Mouse (Mus musculus) forebrain, embryonic 13.5 days (tissue): Measurements from ENCODE around the gene Acot6. TPM values are rescaled to one million over a fixed set of nuclear protein-coding genes. Genes with fewer than 3 reads are reported as not detected.
A peak's percentile ranks its signal among the peaks of the same experiment; 100 is the strongest.
"Not testable (repeated sequence)": the region's sequence is repeated elsewhere in the genome, so short reads cannot be mapped to it uniquely, and the experiment has no call there.

Source experiments
- ATAC-seq: fragments of 200-750 bp; cut with Nextera tagmentation; 2 replicates; pipeline ENCODE4 v1.8.0; 2017
- H3K27ac ChIP-seq: fragments of 300-500 bp; sonication (generic); 2 replicates; pipeline ENCODE4 v1.5.1; 2015; ENCODE audit warnings: inconsistent platforms, mild to moderate bottlenecking, moderate library complexity
- H3K27me3 ChIP-seq: fragments of 300-500 bp; sonication (generic); 2 replicates; pipeline ENCODE4 v1.6.1; 2015; ENCODE audit warnings: mild to moderate bottlenecking, inconsistent platforms
- H3K36me3 ChIP-seq: fragments of 300-500 bp; sonication (generic); 2 replicates; pipeline ENCODE4 v1.6.1; 2015; ENCODE audit warnings: mild to moderate bottlenecking, inconsistent platforms; ENCODE audit not compliant: poor library complexity, severe bottlenecking
- H3K4me1 ChIP-seq: fragments of 300-500 bp; sonication (generic); 2 replicates; pipeline ENCODE4 v1.6.1; 2015; ENCODE audit warnings: inconsistent platforms
- H3K4me2 ChIP-seq: fragments of 300-500 bp; sonication (generic); 2 replicates; pipeline ENCODE4 v1.6.1; 2015; ENCODE audit warnings: inconsistent platforms, mild to moderate bottlenecking, moderate library complexity
- H3K4me3 ChIP-seq: fragments of 300-500 bp; sonication (generic); 2 replicates; pipeline ENCODE4 v1.5.1; 2015; ENCODE audit warnings: mild to moderate bottlenecking, inconsistent platforms
- H3K9ac ChIP-seq: fragments of 300-500 bp; sonication (generic); 2 replicates; pipeline ENCODE4 v1.6.1; 2015; ENCODE audit warnings: mild to moderate bottlenecking, inconsistent platforms
- H3K9me3 ChIP-seq: fragments of 300-500 bp; sonication (generic); replicated peaks from 2 replicates; pipeline ENCODE4 v1.6.1; 2016; ENCODE audit warnings: inconsistent platforms
- WGBS: fragments of 180-500 bp; shearing (Covaris S2); methylation state at CpG from one replicate; pipeline ENCODE4 v1.1.7; 2015; 5-methylcytosine and 5-hydroxymethylcytosine counted together
- polyA plus RNA-seq: library from polyadenylated mRNA; unstranded; fragments of >200 nt; fragmentation: Nextera tagmentation; extraction: Ambion mirVana; gene quantifications from 2 replicates; pipeline ENCODE4 v1.2.1, GENCODE M21; 2015

Acot6 gene
- polyA plus RNA-seq = 0.84 and 0.99 TPM in 2 replicates

DNA sequence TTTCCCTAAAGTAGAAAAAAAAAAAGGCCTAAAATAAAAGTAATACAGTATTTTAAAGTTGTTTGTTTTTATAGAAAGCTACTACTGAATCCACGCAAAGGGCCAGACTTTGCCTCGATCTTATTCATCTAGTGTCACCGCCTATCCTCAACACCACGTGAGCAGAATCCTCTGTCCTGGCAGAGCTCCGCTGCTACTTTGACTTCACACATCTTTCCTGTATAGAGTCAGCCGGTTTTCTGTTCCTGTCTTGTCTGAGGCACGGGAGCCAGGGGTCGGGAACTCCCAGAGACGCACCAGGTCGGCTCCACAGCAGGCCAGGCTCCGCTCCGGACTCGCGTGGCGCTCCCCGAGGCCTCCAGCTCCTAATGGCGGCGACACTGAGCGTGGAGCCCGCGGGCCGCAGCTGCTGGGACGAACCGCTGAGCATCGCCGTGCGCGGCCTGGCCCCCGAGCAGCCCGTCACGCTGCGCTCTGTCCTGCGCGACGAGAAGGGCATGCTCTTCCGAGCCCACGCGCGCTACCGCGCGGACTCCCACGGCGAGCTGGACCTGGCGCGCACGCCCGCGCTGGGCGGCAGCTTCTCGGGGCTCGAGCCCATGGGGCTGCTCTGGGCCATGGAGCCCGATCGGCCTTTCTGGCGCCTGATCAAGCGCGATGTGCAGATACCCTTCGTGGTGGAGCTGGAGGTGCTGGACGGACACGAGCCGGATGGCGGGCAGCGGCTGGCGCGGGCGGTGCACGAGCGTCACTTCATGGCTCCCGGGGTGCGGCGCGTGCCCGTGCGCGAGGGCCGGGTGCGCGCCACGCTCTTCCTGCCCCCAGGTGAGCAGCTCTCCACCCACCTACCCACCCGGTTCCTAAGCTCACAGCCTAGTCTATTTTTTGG is at the start of gene Acot6:
TSS of gene Acot6 (plus strand) at position 51 of the 889 bp plus-strand sequence.
- Histone ChIP-seq H3K9ac (peak within 1 kb of the TSS; percentile 75), H3K4me3 (peak within 1 kb of the TSS; percentile 54), H3K4me2 (peak within 1 kb of the TSS; percentile 78)
- peak; percentile 74 for ATAC-seq
- H3K9me3 ChIP-seq, H3K27me3 ChIP-seq, H3K27ac ChIP-seq, H3K36me3 ChIP-seq, H3K4me1 ChIP-seq: not testable (repeated sequence)
- under 1% methylated on average over 47 of the region's 80 CpGs for WGBS

DNA sequence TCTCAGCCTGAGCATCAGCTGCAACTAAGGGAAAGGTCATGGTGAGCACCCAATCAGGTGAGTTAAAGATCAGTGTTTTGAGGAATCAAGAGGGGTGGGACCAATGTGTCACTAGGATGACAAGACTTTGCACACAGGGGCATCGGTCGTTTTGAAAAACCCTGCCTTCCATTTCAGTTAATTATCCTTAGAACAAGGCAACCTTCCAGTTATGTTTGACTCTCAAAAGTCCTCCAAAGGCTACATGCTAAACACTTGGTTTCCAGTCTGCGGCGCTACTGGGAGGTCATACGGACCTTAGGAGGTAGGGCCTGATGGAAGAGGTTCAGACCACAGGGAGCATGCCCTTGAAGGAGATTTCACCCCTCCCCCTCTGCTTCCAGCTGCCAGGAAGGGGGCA is 49.7 kb upstream of the Acot6 start:
- H3K4me2 ChIP-seq = not testable (repeated sequence)

DNA sequence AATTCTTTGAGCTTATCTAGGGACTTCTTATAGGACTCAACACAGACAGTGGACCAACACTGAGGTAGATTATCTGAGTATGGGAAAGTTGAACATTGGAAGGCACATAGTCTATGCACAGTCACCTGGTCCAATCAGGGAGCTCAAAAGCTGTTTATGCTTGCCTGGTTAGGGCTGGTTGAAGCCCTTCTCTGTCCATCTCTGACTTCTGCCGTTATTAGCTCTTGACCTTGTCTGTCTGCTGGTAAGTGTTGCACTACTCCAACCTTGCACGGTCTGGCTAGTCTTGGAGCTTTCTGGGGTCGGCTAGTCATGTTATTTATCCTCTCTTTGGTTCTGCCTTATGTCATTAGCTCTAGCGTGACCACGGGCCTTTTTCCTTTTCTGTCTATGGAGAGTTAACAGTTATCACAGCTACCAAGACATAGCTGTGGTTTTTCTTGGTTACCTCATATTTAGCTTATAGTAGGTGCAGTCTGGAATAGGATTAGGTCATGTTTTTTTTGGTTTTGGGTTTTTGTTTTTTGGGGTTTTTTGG is 48.4 kb upstream of the Acot6 start, which contains the start of gene Acot3:
TSS of gene Acot3 (plus strand) at position 208 of the 538 bp plus-strand sequence.
- Histone ChIP-seq H3K27ac (no peak within 1 kb of the TSS), H3K36me3 (no peaks in the 10 kb centered on the region), H3K4me2 (0 out of 2 replicates have a peak within 1 kb of the TSS, but pooled peaks have one; percentile 77), H3K9ac (no peak within 1 kb of the TSS), H3K27me3 (peaks cover 27% of the 10 kb centered on the region), H3K9me3 (peaks cover 11% of the 10 kb centered on the region; the same call in 1 of the 2 replicates), H3K4me3 (no peak within 1 kb of the TSS), H3K4me1 (peaks cover 6% of the 10 kb centered on the region)
- 92% methylated on average over 5 of the region's 5 CpGs for WGBS
- ATAC-seq = no peak

More for the DNA sequence above, 49.7 kb upstream of the Acot6 start:
- H3K27ac ChIP-seq, H3K4me1 ChIP-seq, H3K4me3 ChIP-seq, ATAC-seq, H3K9ac ChIP-seq, H3K36me3 ChIP-seq: not testable (repeated sequence)
- H3K9me3 ChIP-seq = peaks cover 11% of the 10 kb centered on the region; the same call in 1 of the 2 replicates
- WGBS = 90% methylated on average over 5 of the region's 5 CpGs
- H3K27me3 ChIP-seq = peaks cover 27% of the 10 kb centered on the region

DNA sequence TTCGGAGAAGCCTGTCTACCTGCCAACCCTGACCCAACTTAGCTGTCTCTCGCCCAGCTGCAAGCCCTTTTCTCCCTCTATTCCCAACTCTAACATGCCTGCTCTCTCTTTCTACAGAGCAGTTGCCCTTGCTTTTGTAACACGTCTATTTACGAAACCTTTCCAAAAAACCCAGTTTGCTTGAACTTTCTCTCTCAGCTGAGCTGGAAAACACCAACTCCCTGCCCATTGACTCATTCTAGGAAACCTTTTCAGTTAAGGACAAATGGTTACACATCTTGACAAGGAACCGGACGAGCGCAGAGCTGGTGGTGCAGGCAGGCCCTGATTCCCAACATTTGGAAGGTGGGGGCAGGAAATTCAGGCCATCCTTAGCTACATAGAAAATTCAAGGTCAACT is 47.8 kb upstream of the Acot6 start:
- Histone ChIP-seq H3K27me3 (peaks cover 27% of the 10 kb centered on the region), H3K4me1 (peaks cover 6% of the 10 kb centered on the region), H3K9me3 (peaks cover 8% of the 10 kb centered on the region; the same call in 1 of the 2 replicates), H3K4me3 (no peak overlapping the region), H3K4me2 (no peak overlapping the region), H3K27ac (no peak overlapping the region), H3K9ac (no peak overlapping the region), H3K36me3 (no peaks in the 10 kb centered on the region)
- 85% methylated on average over 7 of the region's 7 CpGs for WGBS
- ATAC-seq = no peak

DNA sequence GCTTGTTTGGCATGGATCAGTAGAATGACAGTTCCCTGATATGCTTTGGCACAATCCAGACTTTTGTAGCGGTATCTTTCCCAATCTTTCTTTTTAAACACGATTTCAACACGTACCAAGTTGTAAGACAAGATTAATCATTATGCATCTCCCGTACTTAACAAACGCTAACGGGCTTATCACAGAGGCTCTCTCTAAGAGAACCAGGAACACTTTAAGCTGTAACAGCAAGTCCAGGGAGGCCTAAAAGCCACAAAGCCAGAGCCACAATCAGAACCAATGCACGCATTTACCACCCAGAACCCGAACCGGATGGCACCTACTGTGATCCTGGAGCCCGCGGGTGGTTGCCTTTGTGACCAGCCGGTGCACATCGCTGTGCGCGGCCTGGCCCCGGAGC is 47.3 kb upstream of the Acot6 start:
- Histone ChIP-seq H3K27me3 (peaks cover 27% of the 10 kb centered on the region), H3K4me3 (peak overlapping the region; percentile 46), H3K4me1 (peaks cover 6% of the 10 kb centered on the region), H3K4me2 (peak overlapping the region; percentile 77), H3K27ac (no peak overlapping the region), H3K36me3 (no peaks in the 10 kb centered on the region), H3K9ac (peak overlapping the region; percentile 57), H3K9me3 (peaks cover 4% of the 10 kb centered on the region; the same call in 1 of the 2 replicates)
- WGBS = 13% methylated on average over 16 of the region's 16 CpGs
- no peak for ATAC-seq

DNA sequence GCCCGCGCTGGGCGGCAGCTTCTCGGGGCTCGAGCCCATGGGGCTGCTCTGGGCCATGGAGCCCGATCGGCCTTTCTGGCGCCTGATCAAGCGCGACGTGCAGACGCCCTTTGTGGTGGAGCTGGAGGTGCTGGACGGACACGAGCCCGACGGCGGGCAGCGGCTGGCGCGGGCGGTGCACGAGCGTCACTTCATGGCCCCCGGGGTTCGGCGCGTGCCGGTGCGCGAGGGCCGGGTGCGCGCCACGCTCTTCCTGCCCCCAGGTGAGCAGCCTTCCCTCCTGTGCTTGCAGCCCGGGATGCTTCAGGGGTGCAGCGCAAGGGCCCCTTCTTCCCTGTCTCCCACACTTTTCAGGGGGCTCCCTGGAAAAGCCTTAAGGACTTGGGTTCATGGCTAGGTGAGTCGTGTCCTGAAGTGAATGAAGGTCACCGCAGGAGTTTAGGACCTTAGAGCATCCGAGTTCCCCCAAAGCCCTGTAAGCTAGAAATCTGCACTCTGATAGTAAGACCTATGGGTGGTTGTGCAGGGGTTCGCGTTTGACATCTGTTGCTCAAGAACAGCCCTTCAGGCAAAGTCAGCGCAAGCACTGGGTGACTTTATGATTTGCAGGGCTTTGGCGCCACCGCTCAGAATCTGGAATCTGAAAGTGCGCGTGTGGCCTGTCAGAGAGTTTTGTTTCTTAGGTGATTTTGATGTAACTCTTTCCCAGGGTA is 46.6 kb upstream of the Acot6 start:
- H3K36me3 ChIP-seq = no peaks in the 10 kb centered on the region
- peaks cover 6% of the 10 kb centered on the region for H3K4me1 ChIP-seq
- ATAC-seq = no peak
- H3K9ac ChIP-seq = peak overlapping the region; percentile 57
- H3K27me3 ChIP-seq = peaks cover 27% of the 10 kb centered on the region
- WGBS = 3% methylated on average over 39 of the region's 46 CpGs
- H3K4me2 ChIP-seq = peak overlapping the region; percentile 77
- no peaks in the 10 kb centered on the region for H3K9me3 ChIP-seq
- H3K4me3 ChIP-seq = peak overlapping the region; percentile 46
- H3K27ac ChIP-seq = no peak overlapping the region

DNA sequence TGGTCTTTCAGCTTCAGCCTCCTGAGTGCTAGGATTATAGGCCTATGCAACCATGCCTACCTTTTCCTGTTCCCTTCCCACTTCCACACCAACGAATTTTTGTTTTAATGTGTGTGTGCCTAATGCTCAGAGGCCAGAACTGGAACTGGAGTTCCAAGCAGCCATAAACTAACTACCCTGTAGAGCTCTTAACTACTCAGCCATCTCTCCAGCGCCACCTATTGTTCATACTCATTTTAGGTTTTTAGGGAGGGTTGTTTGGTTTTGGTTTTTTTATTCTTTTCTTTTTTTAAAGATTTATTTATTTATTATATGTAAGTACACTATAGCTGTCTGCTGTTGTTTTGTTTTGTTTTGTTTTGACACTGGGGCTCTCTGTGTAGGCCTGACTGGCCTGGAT is 39.5 kb upstream of the Acot6 start:
- ATAC-seq = no peak
- no peaks in the 10 kb centered on the region for H3K36me3 ChIP-seq
- no peak overlapping the region for H3K27ac ChIP-seq
- H3K9ac ChIP-seq = no peak overlapping the region
- no peaks in the 10 kb centered on the region; the same call in 1 of the 2 replicates for H3K27me3 ChIP-seq
- H3K9me3 ChIP-seq = peaks cover 6% of the 10 kb centered on the region; the same call in 1 of the 2 replicates
- no peaks in the 10 kb centered on the region for H3K4me1 ChIP-seq
- H3K4me3 ChIP-seq = no peak overlapping the region
- 43% methylated on average over 2 of the region's 2 CpGs for WGBS
- H3K4me2 ChIP-seq = no peak overlapping the region

DNA sequence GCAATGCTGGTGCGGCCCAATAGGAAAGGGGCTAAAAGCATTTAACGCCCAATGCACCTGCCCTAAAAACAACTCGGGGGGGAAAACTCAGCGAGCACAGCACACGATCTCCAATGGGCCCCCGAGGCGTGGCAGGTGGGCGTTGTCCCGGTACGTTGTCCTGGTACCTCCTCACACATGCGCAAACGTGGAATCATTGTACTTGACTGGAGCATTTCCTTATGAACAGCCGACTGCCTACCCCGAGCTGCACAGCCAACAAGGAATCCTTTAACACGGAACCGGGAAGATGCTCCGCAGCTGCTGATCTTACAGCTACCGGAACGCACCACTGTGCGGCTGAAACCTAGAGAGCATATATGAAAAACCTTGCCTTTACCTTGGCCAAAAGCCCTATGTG is 38.1 kb upstream of the Acot6 start:
- no peak overlapping the region for H3K4me3 ChIP-seq
- 95% methylated on average over 20 of the region's 20 CpGs for WGBS
- H3K27ac ChIP-seq = no peak overlapping the region
- ATAC-seq = no peak
- peaks cover 6% of the 10 kb centered on the region; the same call in 1 of the 2 replicates for H3K9me3 ChIP-seq
- H3K9ac ChIP-seq = no peak overlapping the region
- H3K4me2 ChIP-seq = no peak overlapping the region
- H3K36me3 ChIP-seq = no peaks in the 10 kb centered on the region
- peaks cover under 1% of the 10 kb centered on the region for H3K27me3 ChIP-seq
- no peaks in the 10 kb centered on the region for H3K4me1 ChIP-seq

DNA sequence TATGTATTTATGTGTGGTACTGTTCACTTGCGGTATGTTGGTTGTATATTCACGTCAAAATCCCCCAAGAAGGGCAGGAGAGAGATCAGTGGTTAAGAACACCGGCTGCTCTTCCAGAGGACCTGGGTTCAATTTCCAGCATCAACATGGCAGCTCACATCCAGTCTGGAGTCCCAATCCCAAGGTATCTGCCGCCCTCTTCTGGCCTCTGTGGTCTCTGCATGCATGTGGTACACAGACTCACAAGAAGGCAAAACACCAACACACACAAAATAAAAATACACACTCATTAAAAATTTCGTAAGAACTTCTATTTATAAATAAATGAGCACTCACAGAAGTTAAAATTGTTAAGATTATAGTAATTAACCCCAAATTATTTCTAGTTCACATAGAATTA is 37.2 kb upstream of the Acot6 start:
- Histone ChIP-seq H3K36me3 (no peaks in the 10 kb centered on the region), H3K9me3 (peaks cover 6% of the 10 kb centered on the region; the same call in 1 of the 2 replicates), H3K4me1 (no peaks in the 10 kb centered on the region), H3K4me2 (no peak overlapping the region), H3K27me3 (peaks cover 9% of the 10 kb centered on the region), H3K27ac (no peak overlapping the region), H3K4me3 (no peak overlapping the region), H3K9ac (no peak overlapping the region)
- ATAC-seq = no peak
- WGBS = 74% methylated on average over 5 of the region's 5 CpGs

DNA sequence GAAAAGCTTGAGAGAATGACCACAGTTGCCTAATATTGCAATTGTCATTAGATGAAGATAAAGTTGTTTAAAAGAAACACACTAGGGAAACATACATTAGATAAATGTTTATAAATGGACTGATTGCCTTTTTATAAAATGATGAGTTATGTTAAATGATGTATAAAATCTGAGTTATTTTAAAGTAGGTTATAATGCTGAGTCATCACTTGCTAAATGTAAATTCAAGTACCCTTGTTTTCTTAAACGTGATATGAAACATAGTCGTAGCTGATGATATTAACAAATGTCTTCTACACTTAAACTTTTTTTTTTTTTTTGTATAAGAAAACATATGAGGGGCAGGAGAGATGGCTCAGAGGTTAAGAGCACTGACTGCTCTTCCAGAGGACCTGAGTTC is 36.6 kb upstream of the Acot6 start:
- WGBS = 79% methylated on average over 2 of the region's 2 CpGs
- no peak for ATAC-seq

DNA sequence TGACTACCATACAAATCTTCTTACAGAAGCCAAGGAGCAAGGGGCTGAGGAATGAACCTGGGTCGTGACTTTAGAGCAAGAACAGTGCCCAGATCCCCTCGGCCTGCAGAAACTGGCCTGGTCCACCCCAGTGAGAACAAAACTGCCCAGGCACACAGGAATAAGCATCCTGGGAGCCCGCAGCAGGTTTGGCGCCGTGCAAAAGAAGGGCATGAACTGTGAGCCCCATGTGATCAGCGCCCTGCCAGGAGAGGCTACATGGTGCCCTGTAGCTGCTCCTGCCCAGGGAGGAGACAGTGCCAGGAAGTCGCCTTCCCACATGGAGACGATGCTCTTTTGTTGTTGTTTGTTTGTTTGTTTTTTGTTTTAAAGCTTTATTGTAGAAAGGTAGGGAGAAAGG is 35.8 kb upstream of the Acot6 start:
- Histone ChIP-seq H3K4me1 (0 out of 2 replicates have a peak, but pooled peaks cover under 1% of the 10 kb centered on the region), H3K27me3 (peaks cover 22% of the 10 kb centered on the region), H3K9ac (no peak overlapping the region), H3K4me3 (no peak overlapping the region), H3K4me2 (no peak overlapping the region), H3K36me3 (no peaks in the 10 kb centered on the region), H3K9me3 (peaks cover 6% of the 10 kb centered on the region; the same call in 1 of the 2 replicates), H3K27ac (no peak overlapping the region)
- 78% methylated on average over 8 of the region's 8 CpGs for WGBS
- no peak for ATAC-seq

More for the DNA sequence above, 36.6 kb upstream of the Acot6 start:
- Histone ChIP-seq H3K36me3 (no peaks in the 10 kb centered on the region), H3K9ac (no peak overlapping the region), H3K9me3 (peaks cover 6% of the 10 kb centered on the region; the same call in 1 of the 2 replicates), H3K4me2 (no peak overlapping the region), H3K27ac (no peak overlapping the region), H3K27me3 (peaks cover 15% of the 10 kb centered on the region), H3K4me3 (no peak overlapping the region), H3K4me1 (no peaks in the 10 kb centered on the region)
